Mouse (Mus musculus): ENCODE data around the gene Acsl3.

- TF ChIP-seq HCFC1 (IDR thresholded peaks at IDR 0.05; ENCODE audit: borderline replicate concordance, insufficient read depth, low read length): no peak
- TF ChIP-seq ZNF384 (IDR thresholded peaks at IDR 0.05; ENCODE audit: low read depth, low read length): no peak
- no peak for TF ChIP-seq CHD2 (IDR thresholded peaks at IDR 0.05; ENCODE audit: low read depth, low read length)
- no peak for TF ChIP-seq MAFK (IDR thresholded peaks at IDR 0.05; ENCODE audit: insufficient read depth, low read depth, low read length)
Observed at GRCm38 (mm10) chr1:78737646-78738045, 80.0 kb downstream of the Acsl3 start.
